Mouse (Mus musculus) heart, postnatal 0 days (tissue): ENCODE measurements around the gene Ipo9. TPM values are rescaled to one million over a fixed set of nuclear protein-coding genes. Genes with fewer than 3 reads are reported as not detected.

Experiments
- ATAC-seq: fragments of 200-750 bp; cut with Nextera tagmentation; 2 replicates; pipeline ENCODE4 v1.8.0; 2017; ENCODE audit warnings: low read depth, moderate number of reproducible peaks, moderate library complexity; ENCODE audit not compliant: insufficient read depth
- DNase-seq: peaks from one replicate; pipeline ENCODE4 v3.0.0-alpha.2; 2016; ENCODE audit warnings: low spot score
- H3K27ac ChIP-seq: fragments of 300-500 bp; sonication (generic); 2 replicates; pipeline ENCODE4 v1.5.1; 2014; ENCODE audit warnings: low read depth, mild to moderate bottlenecking
- H3K27me3 ChIP-seq: fragments of 300-500 bp; sonication (generic); 2 replicates; pipeline ENCODE4 v1.6.1; 2014; ENCODE audit warnings: low read length, mixed read lengths; ENCODE audit not compliant: control insufficient read depth, insufficient read depth
- H3K36me3 ChIP-seq: fragments of 300-500 bp; sonication (generic); replicated peaks from 2 replicates; pipeline ENCODE4 v1.6.1; 2014; ENCODE audit warnings: low read length, mixed read lengths; ENCODE audit not compliant: control insufficient read depth, insufficient read depth
- H3K4me1 ChIP-seq: fragments of 300-500 bp; sonication (generic); 2 replicates; pipeline ENCODE4 v1.6.1; 2014; ENCODE audit warnings: antibody characterized with exemption; ENCODE audit not compliant: control insufficient read depth, insufficient read depth
- H3K4me2 ChIP-seq: fragments of 300-500 bp; sonication (generic); 2 replicates; pipeline ENCODE4 v1.6.1; 2014; ENCODE audit warnings: low read depth, mild to moderate bottlenecking, low read length, moderate library complexity
- H3K4me3 ChIP-seq: fragments of 300-500 bp; sonication (generic); 2 replicates; pipeline ENCODE4 v1.5.1; 2014; ENCODE audit warnings: low read depth, low read length
- H3K9ac ChIP-seq: fragments of 300-500 bp; sonication (generic); replicated peaks from 2 replicates; pipeline ENCODE4 v1.6.1; 2014; ENCODE audit warnings: low read depth, low read length, mixed read lengths
- H3K9me3 ChIP-seq: fragments of 300-500 bp; sonication (generic); replicated peaks from 2 replicates; pipeline ENCODE4 v1.6.1; 2016; ENCODE audit warnings: low read length; ENCODE audit not compliant: control insufficient read depth
- CTCF ChIP-seq: IDR thresholded peaks from 2 replicates; pipeline ENCODE4 v1.5.1; 2016; ENCODE audit warnings: antibody characterized with exemption, control low read depth, low read depth
- EP300 ChIP-seq: IDR thresholded peaks from 2 replicates; pipeline ENCODE4 v1.6.1; 2016; ENCODE audit warnings: antibody characterized with exemption, low read depth
- WGBS: fragments of 180-500 bp; shearing (Covaris S2); extraction: QIAGEN DNeasy Blood & Tissue Kit; methylation state at CpG from one replicate; pipeline ENCODE4 v1.1.7; 2014; 5-methylcytosine and 5-hydroxymethylcytosine counted together
- polyA plus RNA-seq: library from polyadenylated mRNA; unstranded; fragments of >200 nt; fragmentation: Nextera tagmentation; extraction: Ambion mirVana; gene quantifications from 2 replicates; pipeline ENCODE4 v1.2.1, GENCODE M21; 2015
- total RNA-seq: library from RNA; depleted of rRNA; stranded (reverse); fragments of >200 nt; gene quantifications from 2 replicates; pipeline ENCODE4 v1.2.3, GENCODE M21; 2014; ENCODE audit warnings: low replicate concordance; rRNA removed

Ipo9 gene
- total RNA-seq = 41.0 and 67.8 TPM in 2 replicates
- polyA plus RNA-seq = 27.7 and 32.3 TPM in 2 replicates

DNA sequence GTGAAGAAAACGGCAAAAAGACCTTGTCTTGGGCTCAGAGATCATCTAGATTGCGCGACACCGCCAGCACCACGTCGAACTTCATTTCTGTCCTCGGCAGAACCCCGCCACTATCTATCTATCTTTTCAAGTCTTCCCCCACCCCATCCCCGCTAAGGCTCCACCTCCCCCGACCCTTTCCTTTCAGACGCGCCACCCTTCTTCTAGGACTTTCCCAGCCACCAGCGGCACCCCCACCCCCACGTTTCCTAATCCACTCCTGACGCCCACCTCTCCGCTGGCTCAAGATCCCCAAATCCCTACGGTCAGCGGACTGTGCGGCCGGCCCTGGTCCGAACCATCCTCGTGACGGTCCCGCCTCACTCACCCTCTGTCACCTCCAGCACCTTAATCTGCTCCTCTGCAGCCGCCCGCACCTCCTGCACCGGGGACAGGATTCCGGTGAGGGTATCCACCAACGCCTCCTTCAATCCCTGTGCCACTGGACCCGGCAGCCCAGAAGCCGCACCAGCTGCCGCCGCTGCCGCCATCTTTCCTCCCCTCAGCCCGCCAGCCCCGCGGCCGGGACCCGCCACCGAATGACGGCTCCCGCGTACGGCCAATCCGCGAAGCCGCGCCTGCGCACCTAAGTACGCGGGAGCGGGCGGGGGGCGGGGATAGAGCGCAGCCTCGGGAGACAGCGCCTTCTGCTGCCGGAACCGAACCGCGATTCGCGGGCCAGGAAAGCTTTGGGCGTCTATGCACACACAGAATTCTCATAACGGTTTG lies at the start of gene Ipo9:
Gene Ipo9 (minus strand): TSS at position 599 of the 768 bp plus-strand sequence.
- ATAC-seq = peak; percentile 96
- peak; percentile 59 for TF ChIP-seq CTCF
- 0 out of 2 replicates have a peak, but pooled peaks have one; percentile 17 for TF ChIP-seq EP300
- peak; percentile 90 for DNase-seq
- under 1% methylated on average over 65 of the region's 65 CpGs for WGBS
- Histone ChIP-seq H3K9ac (peak within 1 kb of the TSS; percentile 87), H3K4me3 (peak within 1 kb of the TSS; percentile 93), H3K27ac (peak within 1 kb of the TSS; percentile 64), H3K36me3 (peaks cover 8% of the 10 kb centered on the region; the same call in 1 of the 2 replicates), H3K4me1 (peaks cover 19% of the 10 kb centered on the region; the same call in 1 of the 2 replicates), H3K9me3 (no peaks in the 10 kb centered on the region), H3K27me3 (no peaks in the 10 kb centered on the region), H3K4me2 (peak within 1 kb of the TSS; percentile 75)

DNA sequence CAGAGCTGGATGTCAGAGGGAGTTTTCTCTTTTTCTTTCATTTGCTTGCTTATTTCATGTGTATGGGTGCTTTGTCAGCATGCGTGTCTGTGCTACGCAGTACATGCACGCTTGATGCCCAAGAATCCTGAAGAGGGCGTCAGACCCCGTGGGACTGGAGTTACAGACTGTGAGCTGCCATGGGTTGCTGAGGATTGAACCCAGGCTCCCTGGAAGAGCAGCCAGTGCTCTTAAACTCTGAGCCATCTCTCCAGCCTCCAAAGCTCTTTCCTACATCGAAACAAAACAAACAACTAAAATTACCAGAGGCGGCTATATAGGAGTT lies 45.2 kb upstream of the Ipo9 start:
- ATAC-seq (no peak), DNase-seq (no peak)
- Histone ChIP-seq H3K27ac (no peak overlapping the region), H3K4me2 (no peak overlapping the region), H3K4me1 (peaks cover 18% of the 10 kb centered on the region; the same call in 1 of the 2 replicates), H3K4me3 (no peak overlapping the region), H3K36me3 (peaks cover 43% of the 10 kb centered on the region), H3K27me3 (no peaks in the 10 kb centered on the region), H3K9ac (no peak overlapping the region), H3K9me3 (no peaks in the 10 kb centered on the region)
- TF ChIP-seq EP300 (no peak), CTCF (no peak)
- WGBS = 90% methylated on average over 7 of the region's 7 CpGs

DNA sequence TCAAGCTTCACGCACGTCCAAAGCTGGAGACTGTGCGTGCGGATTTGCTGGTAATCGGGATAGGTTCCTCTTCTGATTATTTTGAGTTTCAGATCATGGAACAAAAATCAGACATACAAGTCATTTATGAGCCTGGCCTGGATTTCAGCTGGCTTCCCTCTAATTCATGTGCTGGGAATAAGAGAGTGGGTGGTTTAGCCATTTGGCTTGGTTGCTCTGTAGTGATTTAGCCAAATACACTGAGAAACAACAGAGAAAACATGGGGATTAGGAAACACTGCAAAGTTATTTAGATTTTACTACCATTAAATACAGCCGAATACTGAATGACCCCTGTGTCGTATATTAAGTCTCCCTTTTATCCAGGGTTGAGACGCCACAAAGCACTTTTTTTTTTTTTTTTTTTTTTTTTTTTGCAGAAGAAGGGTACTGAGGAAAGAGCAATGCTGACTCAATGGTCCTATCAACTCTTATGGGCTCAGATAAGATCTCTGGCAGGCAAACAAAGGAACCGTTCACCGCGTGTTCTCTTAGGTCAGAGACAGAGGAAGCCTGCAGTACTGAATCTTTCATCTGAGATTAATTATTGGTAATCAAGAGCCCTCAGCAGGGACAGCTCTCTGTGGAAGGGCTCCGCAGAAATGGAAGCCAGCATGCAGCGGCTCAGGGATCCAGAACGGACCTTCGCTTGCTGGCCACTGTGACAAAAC lies 44.7 kb upstream of the Ipo9 start:
- H3K4me3 ChIP-seq = no peak overlapping the region
- no peak for ATAC-seq
- peaks cover 14% of the 10 kb centered on the region; the same call in 1 of the 2 replicates for H3K4me1 ChIP-seq
- DNase-seq = no peak
- no peak overlapping the region for H3K9ac ChIP-seq
- WGBS = 76% methylated on average over 15 of the region's 15 CpGs
- TF ChIP-seq EP300 (no peak), CTCF (no peak)
- no peak overlapping the region for H3K27ac ChIP-seq
- H3K4me2 ChIP-seq = no peak overlapping the region
- H3K9me3 ChIP-seq = no peaks in the 10 kb centered on the region
- no peaks in the 10 kb centered on the region for H3K27me3 ChIP-seq
- H3K36me3 ChIP-seq = peaks cover 48% of the 10 kb centered on the region

DNA sequence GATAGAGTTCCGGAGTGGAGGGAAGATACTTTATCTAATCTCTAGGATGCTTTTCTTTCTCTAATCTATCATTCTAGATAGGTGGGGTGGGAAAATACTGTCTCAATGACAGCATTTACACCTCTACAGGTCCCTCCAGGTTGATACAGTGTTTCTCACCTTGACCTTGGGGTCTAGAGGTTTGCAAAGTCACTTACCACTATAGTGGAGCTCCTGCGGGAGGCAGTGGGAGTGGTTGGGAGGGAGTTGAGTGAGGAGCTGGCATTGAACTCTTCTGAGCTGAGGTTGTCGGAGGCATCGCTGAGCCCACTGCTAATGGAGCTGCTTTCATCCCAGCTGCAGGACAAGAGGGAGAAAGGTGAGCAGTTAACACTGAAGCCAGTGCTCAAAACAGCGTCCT lies 42.2 kb upstream of the Ipo9 start:
- WGBS = 60% methylated on average over 5 of the region's 5 CpGs
- no peak for DNase-seq
- Histone ChIP-seq H3K9me3 (no peaks in the 10 kb centered on the region), H3K4me1 (no peaks in the 10 kb centered on the region), H3K27ac (no peak overlapping the region), H3K4me2 (no peak overlapping the region), H3K4me3 (no peak overlapping the region), H3K9ac (no peak overlapping the region), H3K36me3 (peaks cover 63% of the 10 kb centered on the region), H3K27me3 (no peaks in the 10 kb centered on the region)
- no peak for TF ChIP-seq EP300
- TF ChIP-seq CTCF = no peak
- ATAC-seq = no peak

DNA sequence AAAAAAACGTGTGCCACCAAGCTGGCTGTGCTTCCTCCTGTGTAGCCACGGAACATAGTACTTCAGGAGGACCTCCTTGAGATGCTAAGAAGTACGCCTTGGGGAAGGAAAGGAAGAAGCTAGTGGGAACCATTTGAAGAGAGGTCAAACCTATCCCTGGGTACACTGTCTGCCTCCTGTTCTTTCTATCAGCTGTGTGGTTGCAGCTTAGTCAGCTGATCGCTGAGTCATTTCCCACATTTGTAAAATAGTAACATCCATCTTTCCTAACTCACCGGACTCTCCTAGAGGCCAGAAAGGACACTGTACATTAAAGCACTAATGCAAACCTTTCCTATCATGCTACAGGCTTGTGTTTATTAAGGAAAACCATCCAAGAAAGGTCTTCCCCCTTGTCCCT lies 41.4 kb upstream of the Ipo9 start:
- Histone ChIP-seq H3K4me2 (no peak overlapping the region), H3K9ac (no peak overlapping the region), H3K27ac (no peak overlapping the region), H3K27me3 (no peaks in the 10 kb centered on the region), H3K36me3 (peaks cover 65% of the 10 kb centered on the region), H3K9me3 (no peaks in the 10 kb centered on the region), H3K4me3 (no peak overlapping the region), H3K4me1 (no peaks in the 10 kb centered on the region)
- TF ChIP-seq EP300 = no peak
- ATAC-seq = no peak
- DNase-seq = no peak
- 60% methylated on average over 5 of the region's 5 CpGs for WGBS
